Mouse (Mus musculus) gastrocnemius, postnatal 4 days (tissue): ENCODE measurements at regions not wholly inside any gene's neighbourhood (a gene's known extent, or its start where the extent isn't known, plus 50 kb on each side); places are given as distances from the start of the nearest gene placed in this dataset.

Source experiments
- DNase-seq, 2 experiments: peaks; one replicate each; pipeline ENCODE4 v3.0.0; 2021 to 2022; ENCODE audit warnings: low spot score in 2 of 2, mixed read lengths in 2 of 2

DNA sequence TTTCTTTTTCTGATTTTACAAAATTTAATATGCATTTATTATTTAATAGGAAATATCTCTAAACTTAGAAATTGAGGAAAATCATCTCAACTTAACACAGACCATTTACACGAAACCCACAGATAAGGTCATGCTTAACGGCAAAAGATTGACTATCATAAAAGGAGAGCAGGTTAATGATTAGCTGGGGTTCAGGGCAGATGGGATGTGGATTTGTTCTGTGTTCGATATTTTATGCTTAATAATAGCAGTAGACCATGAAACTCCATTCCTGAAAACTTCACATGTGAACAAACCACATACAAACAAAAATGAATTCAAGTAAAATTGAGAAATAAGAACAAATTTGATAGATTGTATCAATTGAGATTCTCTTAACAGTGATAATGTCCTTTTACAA, 160.4 kb upstream of the Serp2 start:
- no peak for DNase-seq

- DNase-seq, result no peak
Measured at GRCm38 (mm10) chr14:76714727-76715126, 158.0 kb upstream of the Serp2 start.

DNA sequence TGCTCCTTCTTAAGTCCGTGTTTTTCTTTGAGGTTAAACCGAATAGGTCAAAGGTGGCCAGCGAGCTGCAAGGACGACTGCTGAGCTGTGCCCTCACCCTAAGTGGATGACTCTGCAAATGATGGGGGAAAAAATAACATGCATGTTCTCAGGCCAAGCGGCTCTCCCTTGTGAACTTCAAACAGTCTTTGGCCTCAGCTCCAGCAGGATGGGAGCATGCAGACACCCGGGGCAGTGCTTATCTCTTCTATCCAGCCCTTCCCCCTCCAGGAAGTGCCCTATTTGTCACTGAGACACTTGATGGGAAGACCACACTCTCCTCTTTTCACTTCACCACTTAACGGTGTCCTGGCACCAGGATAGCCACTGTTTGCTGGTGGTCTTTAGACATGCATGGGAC, 157.3 kb upstream of the Serp2 start:
- DNase-seq, result no peak

- DNase-seq, result peak in 1 of 2 experiments; percentile 56
Measured at GRCm38 (mm10) chr14:76708728-76709127, 152.0 kb upstream of the Serp2 start.

GRCm38 (mm10) chr14:76703373-76703764, 146.7 kb upstream of the Serp2 start:
- DNase-seq, result no peak

- DNase-seq, result no peak
Measured at GRCm38 (mm10) chr14:76702709-76703372, 146.2 kb upstream of the Serp2 start.

DNA sequence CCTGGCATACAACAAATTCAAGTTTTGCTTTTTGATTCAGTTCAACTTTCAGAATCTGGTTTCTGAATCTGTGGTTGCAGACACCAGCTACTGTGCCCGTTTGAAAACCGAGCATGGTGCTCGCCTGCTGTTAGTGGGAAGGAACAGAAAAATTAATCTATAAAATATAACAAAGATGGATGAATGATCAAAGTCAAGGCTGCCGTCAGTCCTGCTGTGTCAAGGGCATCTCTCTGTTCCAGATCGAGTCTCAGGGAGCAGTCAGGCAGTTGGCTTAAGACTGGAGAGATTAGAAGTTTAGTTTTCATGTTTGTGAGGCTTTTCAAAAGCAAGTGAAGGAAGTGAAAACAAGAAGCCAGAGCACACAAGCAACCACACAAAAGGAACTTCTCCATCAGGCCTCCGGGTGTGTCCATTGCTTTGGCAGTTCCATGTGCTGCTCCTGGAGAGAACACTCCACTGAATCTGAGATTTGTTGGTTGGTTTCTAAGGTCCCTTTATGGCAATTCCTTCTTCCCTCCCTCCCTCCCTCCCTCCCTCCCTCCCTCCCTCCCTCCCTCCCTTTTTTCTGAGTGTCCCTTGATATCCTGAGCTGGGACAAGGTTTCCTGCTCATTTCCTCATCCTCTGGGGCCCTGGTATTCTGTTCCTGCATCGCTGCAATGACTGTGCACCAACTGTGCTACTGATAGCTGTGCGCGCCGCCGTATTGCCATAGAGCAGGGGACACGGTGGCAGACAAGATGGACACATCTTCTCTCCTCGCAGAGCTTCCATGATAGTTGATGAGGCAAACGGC, 145.4 kb upstream of the Serp2 start:
- no peak for DNase-seq

GRCm38 (mm10) chr14:76701304-76701703, 144.6 kb upstream of the Serp2 start:
- DNase-seq, result no peak

DNA sequence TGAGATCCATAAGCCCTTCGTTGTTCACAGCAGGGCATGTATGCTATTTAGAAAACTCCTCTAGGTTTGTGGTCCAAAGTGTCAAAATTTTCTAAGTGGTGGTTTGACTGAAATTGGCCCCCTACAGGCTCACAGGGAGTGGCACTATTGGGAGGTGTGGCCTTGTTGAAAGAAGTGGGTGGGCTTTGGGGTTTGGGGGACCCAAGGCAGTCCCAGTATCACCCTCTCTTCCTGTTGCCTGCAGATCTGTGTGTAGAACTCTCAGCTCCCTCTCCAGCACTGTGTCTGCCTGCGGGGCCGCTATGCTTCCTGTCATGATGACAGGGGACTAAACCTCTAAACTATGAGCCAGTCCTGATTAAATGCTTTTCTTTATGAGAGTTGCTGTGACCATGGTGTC, 144.1 kb upstream of the Serp2 start:
- no peak for DNase-seq

DNA sequence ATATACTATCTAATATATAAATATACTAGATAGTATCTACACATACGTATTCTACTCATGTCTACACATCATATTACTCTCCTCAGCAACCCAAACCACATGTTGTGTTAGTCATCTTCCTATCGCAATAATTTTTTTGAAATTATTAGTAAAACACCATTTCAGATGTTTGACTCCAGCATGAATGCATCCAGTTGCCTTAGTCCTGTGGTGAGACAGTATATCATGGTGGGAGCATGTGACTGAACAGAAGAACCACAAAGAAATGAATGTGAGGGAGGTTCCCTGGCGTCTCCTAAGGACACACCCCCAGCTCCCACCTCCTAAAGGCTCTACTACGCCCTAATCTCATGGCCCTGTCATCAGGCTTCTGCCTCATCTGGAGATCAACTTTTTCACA, 143.5 kb upstream of the Serp2 start:
- DNase-seq, result no peak

- DNase-seq, result no peak
Measured at GRCm38 (mm10) chr14:76698718-76699402, 142.2 kb upstream of the Serp2 start.

- DNase-seq, result no peak
Measured at GRCm38 (mm10) chr14:76696729-76697128, 140.0 kb upstream of the Serp2 start.

- no peak for DNase-seq
Measured at GRCm38 (mm10) chr14:76695691-76696355, 139.1 kb upstream of the Serp2 start.

- no peak for DNase-seq
Measured at GRCm38 (mm10) chr14:76694894-76695293, 138.2 kb upstream of the Serp2 start.

DNA sequence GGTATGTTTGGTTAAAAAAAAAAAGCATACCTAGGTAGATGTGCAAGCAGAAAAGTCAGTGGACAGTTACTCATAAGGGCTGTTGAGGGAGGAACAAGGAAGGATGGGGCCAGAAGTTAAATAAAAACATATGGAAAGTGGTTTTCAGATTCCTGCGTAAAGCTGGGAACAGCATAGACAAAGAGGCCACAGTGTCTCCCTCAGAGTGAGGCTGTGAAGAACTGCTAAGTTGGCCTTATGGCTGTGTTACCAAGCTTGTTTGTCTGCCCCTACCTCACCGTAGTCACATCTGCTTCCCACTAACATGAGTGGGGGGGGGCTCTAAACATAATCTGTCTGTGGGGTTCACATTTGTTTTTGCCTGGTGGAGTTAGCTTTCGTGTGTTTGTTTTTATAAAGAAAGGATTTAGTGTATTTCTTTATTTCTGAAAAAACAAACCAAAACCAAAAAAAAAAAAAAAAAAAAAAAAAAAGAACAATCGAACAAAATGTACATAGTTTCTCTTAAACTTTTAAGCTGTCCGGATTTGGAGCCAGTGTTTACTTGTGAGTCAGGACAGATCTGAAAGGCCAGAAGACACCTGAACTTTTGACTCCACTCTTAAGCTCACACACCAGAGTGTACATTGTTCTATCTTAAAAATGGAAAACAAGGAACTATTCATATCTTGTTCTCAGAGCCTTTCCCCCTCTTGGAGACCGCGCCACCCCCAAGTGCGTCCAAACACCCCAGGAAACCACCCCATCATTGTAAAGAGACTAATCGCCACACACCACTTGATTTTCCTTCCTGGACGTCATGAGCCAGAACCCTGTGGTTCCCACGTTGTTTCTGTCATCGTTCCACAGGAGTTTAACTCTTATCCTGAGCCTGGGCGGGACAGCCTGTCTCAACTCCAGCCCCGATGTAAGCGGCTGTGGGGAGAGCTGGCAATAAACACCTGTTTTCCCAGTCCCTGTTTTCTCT, 136.9 kb upstream of the Serp2 start:
- DNase-seq, result no peak

DNA sequence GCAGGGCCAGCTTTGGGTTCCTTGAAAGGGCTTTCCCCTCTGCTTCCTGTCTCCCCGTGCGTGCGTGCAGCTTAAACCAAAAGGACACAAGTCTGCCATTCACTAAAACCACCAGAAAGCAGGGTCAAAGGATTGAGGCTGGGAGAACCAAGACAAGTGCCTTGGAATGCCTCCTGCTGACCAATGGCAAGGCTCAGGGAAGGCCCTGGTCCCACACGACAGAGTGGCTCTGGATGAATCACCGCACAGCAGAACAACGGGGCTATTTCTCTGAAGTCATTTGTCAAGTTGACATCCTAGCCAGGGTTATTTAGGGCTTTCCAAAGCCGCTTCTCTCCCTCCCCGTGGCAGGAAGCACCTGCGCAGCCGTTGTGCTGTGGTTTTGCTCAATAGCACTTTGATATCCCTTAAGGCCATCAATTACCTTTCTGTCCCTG, 131.3 kb upstream of the Serp2 start:
- DNase-seq, result no peak

DNA sequence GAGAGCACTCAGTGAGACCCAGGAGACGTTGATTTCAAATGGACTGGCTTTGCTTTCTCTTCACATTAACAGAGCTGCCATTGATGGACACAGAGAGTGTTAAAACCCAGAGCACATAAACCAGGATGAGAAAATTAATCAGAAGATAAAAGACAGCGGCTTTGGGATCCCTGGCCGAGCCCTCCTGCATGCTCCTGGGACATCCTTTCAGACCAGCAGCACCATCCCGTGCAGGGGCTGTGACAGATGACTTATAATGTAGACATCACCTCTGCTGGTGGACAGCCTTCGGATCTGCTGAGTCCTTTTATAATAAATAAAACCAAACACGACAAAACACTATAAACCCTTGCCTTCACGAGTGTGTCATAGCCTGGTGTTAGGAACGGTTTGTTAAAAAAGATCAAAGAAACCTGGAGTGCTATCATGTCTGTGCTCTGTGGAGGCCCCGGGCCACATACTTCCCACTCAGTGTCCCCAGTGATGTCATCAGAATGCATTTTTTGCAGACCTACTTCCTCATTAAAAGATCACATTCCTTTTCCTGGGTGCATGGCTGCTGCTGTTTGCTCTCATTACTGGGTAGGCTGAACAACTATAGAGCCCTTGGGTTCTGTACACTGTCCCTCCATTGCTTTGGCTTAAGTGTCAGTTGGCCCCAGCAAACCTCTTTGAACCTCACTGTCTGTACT, 130.2 kb upstream of the Serp2 start:
- DNase-seq, result no peak

DNA sequence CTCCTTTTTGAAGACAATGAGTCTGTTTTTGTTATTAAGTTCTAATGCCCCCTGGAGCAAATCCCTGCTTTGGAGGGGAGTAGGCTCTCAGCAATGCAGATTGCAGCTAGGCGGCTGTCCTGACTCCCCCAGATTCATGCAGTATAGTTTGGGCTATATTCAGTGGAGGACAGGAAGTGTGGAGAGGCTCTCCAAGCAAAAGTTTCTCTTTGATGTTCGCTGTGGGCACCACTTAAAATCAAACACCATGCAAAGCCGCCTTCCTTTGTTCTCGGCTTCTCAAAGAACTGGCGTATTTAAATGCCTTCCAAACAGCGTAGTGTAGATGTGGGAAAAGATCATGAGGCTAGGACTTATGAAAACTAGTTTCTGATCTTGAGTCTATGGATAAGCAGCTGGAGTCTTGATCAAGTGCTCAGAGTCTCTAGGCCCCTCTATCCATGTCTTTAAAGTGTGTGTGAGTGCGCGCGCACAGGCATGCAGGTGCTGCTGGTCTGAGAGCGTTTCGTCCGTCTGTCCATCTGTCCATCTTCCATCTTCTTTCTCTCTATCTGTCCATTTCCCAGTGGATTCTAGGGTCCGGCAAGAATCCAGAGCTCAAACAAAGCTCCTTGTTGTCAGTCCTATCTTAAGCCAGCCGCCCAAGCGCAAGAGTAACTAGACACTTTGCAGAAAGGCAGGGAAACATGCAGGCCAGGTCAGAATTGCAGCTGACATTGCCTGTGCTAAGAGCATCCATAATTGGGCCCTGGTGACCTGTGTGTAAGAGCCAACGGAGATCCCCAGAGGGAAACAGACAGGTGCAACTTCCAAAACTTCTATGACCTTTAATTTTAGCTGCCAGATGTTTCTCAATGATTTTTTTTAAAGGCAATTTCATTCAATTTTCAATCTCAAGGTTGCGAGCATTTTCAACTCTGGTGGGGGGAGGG, 129.4 kb upstream of the Serp2 start:
- no peak for DNase-seq

DNA sequence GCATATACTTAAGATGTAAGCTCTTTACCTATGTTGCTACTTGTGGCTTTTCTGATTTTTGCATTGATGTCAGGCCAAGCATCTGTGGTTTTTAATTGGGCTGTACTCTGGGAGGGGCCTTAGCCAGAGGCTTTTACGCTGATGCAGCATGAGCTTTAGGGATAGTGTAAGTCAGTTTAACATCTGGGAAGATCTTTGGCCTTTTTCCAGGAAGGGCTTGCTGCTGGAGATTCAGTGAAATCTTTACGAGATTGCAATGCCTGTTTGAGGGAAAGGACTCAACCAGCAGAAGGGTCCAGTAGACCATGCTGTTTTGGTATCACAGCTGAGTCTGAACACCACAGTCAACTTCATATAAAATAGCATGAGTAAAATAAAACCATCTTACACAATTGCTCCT, 127.6 kb upstream of the Serp2 start:
- DNase-seq, result no peak
